Mouse (Mus musculus): ENCODE measurements around the gene Mfsd5.

DNA sequence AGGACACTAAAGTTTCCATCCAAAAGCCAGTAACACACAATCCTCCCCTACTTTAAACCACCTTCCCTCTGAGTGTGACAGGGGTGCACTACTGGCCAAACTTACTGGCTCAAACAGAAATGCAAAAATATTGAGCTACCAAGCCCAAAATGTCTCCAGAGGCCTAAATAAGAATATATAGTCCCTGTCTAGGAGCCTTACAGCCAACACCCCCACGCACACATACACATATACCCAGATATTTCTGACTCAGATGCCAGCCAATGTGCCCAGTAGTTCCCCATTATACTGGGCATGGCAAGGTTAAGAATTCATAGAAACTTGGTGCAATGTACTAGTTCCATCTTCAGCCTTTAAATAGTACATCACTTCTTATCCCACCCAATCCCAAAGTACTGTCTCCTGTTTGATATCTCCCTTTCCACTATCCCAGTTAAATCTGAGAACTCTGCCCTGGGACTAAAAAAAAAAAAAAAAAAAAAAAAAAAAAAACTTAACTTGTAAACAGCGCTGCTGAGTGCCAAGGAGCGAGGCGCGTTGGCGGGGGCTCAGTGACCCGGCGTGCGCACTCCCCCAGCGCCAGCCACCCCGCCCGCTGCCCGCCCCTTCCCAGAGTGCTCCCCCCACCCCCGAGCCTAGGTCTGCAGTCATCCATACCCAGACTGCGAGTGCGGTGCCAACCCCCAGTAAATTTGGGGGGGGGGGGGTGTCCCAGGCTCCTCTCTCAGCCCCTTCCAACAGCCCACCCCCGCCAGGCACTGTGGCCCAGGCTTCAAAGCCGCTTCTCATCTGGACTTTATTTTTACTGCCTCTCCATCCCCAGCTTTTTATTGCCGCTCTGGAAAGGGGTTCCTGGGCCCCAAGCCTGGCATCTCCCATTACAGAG lies 34.7 kb upstream of the Mfsd5 start:
- TF ChIP-seq CTCF (IDR thresholded peaks at IDR 0.05; ENCODE audit: low read depth) (no peak), EP300 (IDR thresholded peaks at IDR 0.05; ENCODE audit: low read depth) (no peak)

Measured in liver, postnatal 0 days (tissue).